Mouse (Mus musculus): ENCODE results near the gene Tmem128.

GRCm38 (mm10) chr5:38276451-38276850 is 16.5 kb downstream of the Tmem128 start:
- TF ChIP-seq CTCF (IDR thresholded peaks at IDR 0.05; ENCODE audit: borderline replicate concordance, insufficient read depth, low read depth, low read length): no peak
- no peak for TF ChIP-seq POLR2A (IDR thresholded peaks at IDR 0.05; ENCODE audit: borderline replicate concordance, insufficient read depth, low read length)
